Mouse (Mus musculus) megakaryocyte-erythroid progenitor cell, adult 5-6 weeks (primary cell): Measurements from ENCODE around the gene Fkbp5. TPM values are rescaled to one million over a fixed set of nuclear protein-coding genes. Genes with fewer than 3 reads are reported as not detected.
A peak's percentile ranks its signal among the peaks of the same experiment; 100 is the strongest.

Source experiments
- ATAC-seq: replicated peaks from 2 replicates; pipeline ENCODE4 v1.8.0; 2016; ENCODE audit warnings: mild to moderate bottlenecking, inconsistent platforms; ENCODE audit not compliant: severe bottlenecking, poor library complexity, low FRiP score, low TSS enrichment
- total RNA-seq, 2 experiments: library from RNA; stranded (forward) in 1 of 2; stranded (reverse) in 1 of 2; fragments of 200-1000, 215-1000 nt in 1 of 2; fragments of >200 nt in 1 of 2; fragmentation: Nextera tagmentation in 1 of 2; gene quantifications; 2 replicates each; pipeline ENCODE4 v1.2.3; 2014 to 2017

Fkbp5 gene
- total RNA-seq, 2 experiments from 2014 or later = 19.8 to 19.9 TPM

GRCm38 (mm10) chr17:28475593-28476325 is 41.6 kb downstream of the Fkbp5 start:
- no peak for ATAC-seq

GRCm38 (mm10) chr17:28472696-28473095 is 44.6 kb downstream of the Fkbp5 start:
- ATAC-seq = no peak

- ATAC-seq = no peak
These were observed 46.5 kb downstream of the Fkbp5 start for GRCm38 (mm10) chr17:28470876-28471275.

- ATAC-seq = 0 out of 2 replicates have a peak, but pooled peaks have one; percentile 37
These were observed 49.6 kb downstream of the Fkbp5 start for GRCm38 (mm10) chr17:28467749-28468148.

GRCm38 (mm10) chr17:28465968-28466367 is 51.4 kb downstream of the Fkbp5 start:
- ATAC-seq = no peak

- ATAC-seq = no peak
These were observed 53.5 kb downstream of the Fkbp5 start for GRCm38 (mm10) chr17:28463701-28464443.

GRCm38 (mm10) chr17:28460388-28460787 is 56.9 kb downstream of the Fkbp5 start:
- ATAC-seq = no peak

GRCm38 (mm10) chr17:28455098-28455497 is 62.2 kb downstream of the Fkbp5 start:
- ATAC-seq = no peak

GRCm38 (mm10) chr17:28452889-28453288 is 64.4 kb downstream of the Fkbp5 start:
- no peak for ATAC-seq

GRCm38 (mm10) chr17:28451914-28452313 is 65.4 kb downstream of the Fkbp5 start:
- ATAC-seq = no peak

GRCm38 (mm10) chr17:28451487-28451886 is 65.8 kb downstream of the Fkbp5 start:
- no peak for ATAC-seq

- ATAC-seq = no peak
These were observed 69.1 kb downstream of the Fkbp5 start for GRCm38 (mm10) chr17:28448225-28448624.

GRCm38 (mm10) chr17:28447789-28448188 is 69.5 kb downstream of the Fkbp5 start:
- no peak for ATAC-seq

- no peak for ATAC-seq
These were observed 70.5 kb downstream of the Fkbp5 start for GRCm38 (mm10) chr17:28446820-28447168.

- ATAC-seq = no peak
These were observed 71.2 kb downstream of the Fkbp5 start for GRCm38 (mm10) chr17:28445886-28446819.

- no peak for ATAC-seq
These were observed 74.7 kb downstream of the Fkbp5 start for GRCm38 (mm10) chr17:28442661-28443060.

- ATAC-seq = no peak
These were observed 78.8 kb downstream of the Fkbp5 start for GRCm38 (mm10) chr17:28438342-28439115.

- no peak for ATAC-seq
These were observed 79.4 kb downstream of the Fkbp5 start for GRCm38 (mm10) chr17:28437938-28438337.

- no peak for ATAC-seq
These were observed 82.3 kb downstream of the Fkbp5 start for GRCm38 (mm10) chr17:28434921-28435485.
